Mouse (Mus musculus) intestine, embryonic 15.5 days (tissue): Measurements from ENCODE around the gene Ucn2. TPM values are rescaled to one million over a fixed set of nuclear protein-coding genes. Genes with fewer than 3 reads are reported as not detected.

ENCODE experiments used
- ATAC-seq: fragments of 200-750 bp; cut with Nextera tagmentation; 2 replicates; pipeline ENCODE4 v1.8.0; 2017; ENCODE audit warnings: moderate TSS enrichment, moderate library complexity
- H3K27ac ChIP-seq: fragments of 300-500 bp; sonication (generic); 2 replicates; pipeline ENCODE4 v1.5.1; 2015; ENCODE audit warnings: mild to moderate bottlenecking, inconsistent platforms
- H3K27me3 ChIP-seq: fragments of 300-500 bp; sonication (generic); replicated peaks from 2 replicates; pipeline ENCODE4 v1.6.1; 2015; ENCODE audit warnings: inconsistent platforms
- H3K36me3 ChIP-seq: fragments of 300-500 bp; sonication (generic); 2 replicates; pipeline ENCODE4 v1.6.1; 2015; ENCODE audit warnings: inconsistent platforms
- H3K4me1 ChIP-seq: fragments of 300-500 bp; sonication (generic); replicated peaks from 2 replicates; pipeline ENCODE4 v1.6.1; 2015; ENCODE audit warnings: inconsistent platforms
- H3K4me2 ChIP-seq: fragments of 300-500 bp; sonication (generic); replicated peaks from 2 replicates; pipeline ENCODE4 v1.6.1; 2015; ENCODE audit warnings: mild to moderate bottlenecking, inconsistent platforms
- H3K4me3 ChIP-seq: fragments of 300-500 bp; sonication (generic); replicated peaks from 2 replicates; pipeline ENCODE4 v1.5.1; 2015; ENCODE audit warnings: inconsistent platforms
- H3K9ac ChIP-seq: fragments of 300-500 bp; sonication (generic); 2 replicates; pipeline ENCODE4 v1.6.1; 2015; ENCODE audit warnings: inconsistent platforms
- H3K9me3 ChIP-seq: fragments of 300-500 bp; sonication (generic); 2 replicates; pipeline ENCODE4 v1.6.1; 2016; ENCODE audit warnings: inconsistent platforms
- WGBS: fragments of 180-500 bp; shearing (Covaris S2); methylation state at CpG from one replicate; pipeline ENCODE4 v1.1.7; 2015; 5-methylcytosine and 5-hydroxymethylcytosine counted together
- polyA plus RNA-seq: library from polyadenylated mRNA; unstranded; fragments of >200 nt; fragmentation: Nextera tagmentation; extraction: Ambion mirVana; gene quantifications from 2 replicates; pipeline ENCODE4 v1.2.1, GENCODE M21; 2015

Ucn2 gene
- polyA plus RNA-seq, 1 experiment from 2014 or later: not detected

DNA sequence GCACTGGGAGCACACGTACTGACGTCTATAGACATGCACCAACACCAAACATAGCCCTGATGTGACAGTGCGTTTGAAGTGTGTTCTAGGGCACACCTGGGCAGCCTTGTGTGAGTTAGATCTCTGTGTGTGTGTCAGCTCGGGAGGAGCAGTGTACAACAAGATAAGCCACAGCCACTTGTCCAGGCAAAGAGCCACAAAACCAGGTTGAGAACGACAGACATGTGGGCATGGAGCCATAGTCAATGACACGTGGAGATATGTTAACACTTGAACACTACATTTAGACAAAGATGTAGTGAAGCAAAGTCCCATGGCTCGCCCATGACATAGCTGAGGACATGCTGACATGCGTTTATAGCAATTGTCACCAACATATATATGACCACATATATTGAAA lies 15.2 kb upstream of the Ucn2 start:
- Histone ChIP-seq H3K4me3 (no peak overlapping the region), H3K9ac (no peak overlapping the region), H3K27me3 (no peaks in the 10 kb centered on the region), H3K4me1 (no peaks in the 10 kb centered on the region), H3K9me3 (no peaks in the 10 kb centered on the region), H3K27ac (no peak overlapping the region), H3K36me3 (no peaks in the 10 kb centered on the region), H3K4me2 (no peak overlapping the region)
- no peak for ATAC-seq
- WGBS: 89% methylated on average over 8 of the region's 8 CpGs

GRCm38 (mm10) chr9:108976483-108976882 lies 9.3 kb upstream of the Ucn2 start:
- H3K9me3 ChIP-seq: no peaks in the 10 kb centered on the region
- ATAC-seq: no peak
- no peaks in the 10 kb centered on the region for H3K36me3 ChIP-seq
- H3K9ac ChIP-seq: no peak overlapping the region
- H3K4me3 ChIP-seq: no peak overlapping the region
- no peaks in the 10 kb centered on the region for H3K4me1 ChIP-seq
- no peak overlapping the region for H3K27ac ChIP-seq
- H3K4me2 ChIP-seq: no peak overlapping the region
- WGBS: 82% methylated on average over 9 of the region's 9 CpGs
- H3K27me3 ChIP-seq: no peaks in the 10 kb centered on the region

GRCm38 (mm10) chr9:108977966-108978365 lies 7.8 kb upstream of the Ucn2 start:
- Histone ChIP-seq H3K9me3 (no peaks in the 10 kb centered on the region), H3K9ac (no peak overlapping the region), H3K4me2 (no peak overlapping the region), H3K4me3 (no peak overlapping the region), H3K27ac (no peak overlapping the region), H3K27me3 (no peaks in the 10 kb centered on the region), H3K36me3 (no peaks in the 10 kb centered on the region), H3K4me1 (no peaks in the 10 kb centered on the region)
- 72% methylated on average over 7 of the region's 7 CpGs for WGBS
- ATAC-seq: no peak

DNA sequence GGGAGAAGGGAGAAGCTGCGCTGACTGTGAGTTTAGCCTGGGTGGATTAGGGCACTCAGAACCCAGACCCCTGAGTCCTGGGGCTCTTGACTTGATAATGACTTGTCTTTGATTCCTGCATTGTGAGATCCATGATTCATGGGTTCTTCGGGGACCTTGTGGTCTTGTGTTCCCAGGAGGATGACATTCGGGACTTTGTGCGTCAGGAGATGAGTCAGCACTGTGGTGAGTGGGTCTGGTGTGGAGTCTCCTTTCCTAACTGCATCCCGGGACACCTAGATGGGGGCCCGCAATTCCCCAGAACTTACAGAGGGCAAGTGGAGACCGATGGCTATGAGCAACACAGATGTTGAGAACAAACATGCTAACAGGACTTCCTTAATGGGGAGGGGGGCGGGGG lies 3.3 kb upstream of the Ucn2 start:
- H3K36me3 ChIP-seq: no peaks in the 10 kb centered on the region
- H3K9ac ChIP-seq: no peak overlapping the region
- no peaks in the 10 kb centered on the region for H3K9me3 ChIP-seq
- H3K4me1 ChIP-seq: 0 out of 2 replicates have a peak, but pooled peaks cover 2% of the 10 kb centered on the region
- H3K27me3 ChIP-seq: no peaks in the 10 kb centered on the region
- 77% methylated on average over 8 of the region's 8 CpGs for WGBS
- H3K4me2 ChIP-seq: no peak overlapping the region
- ATAC-seq: no peak
- H3K4me3 ChIP-seq: no peak overlapping the region
- no peak overlapping the region for H3K27ac ChIP-seq

GRCm38 (mm10) chr9:108983209-108983608 lies 2.6 kb upstream of the Ucn2 start:
- Histone ChIP-seq H3K4me1 (peaks cover 9% of the 10 kb centered on the region), H3K4me2 (no peak overlapping the region), H3K36me3 (no peaks in the 10 kb centered on the region), H3K9ac (no peak overlapping the region), H3K9me3 (no peaks in the 10 kb centered on the region), H3K27ac (no peak overlapping the region), H3K4me3 (no peak overlapping the region), H3K27me3 (no peaks in the 10 kb centered on the region)
- WGBS: 71% methylated on average over 9 of the region's 9 CpGs
- no peak for ATAC-seq

- 18% methylated on average over 15 of the region's 15 CpGs for WGBS
- peak overlapping the region; percentile 57 for H3K4me2 ChIP-seq
- no peak overlapping the region for H3K9ac ChIP-seq
- peaks cover 39% of the 10 kb centered on the region for H3K4me1 ChIP-seq
- no peak overlapping the region for H3K27ac ChIP-seq
- no peak for ATAC-seq
- no peaks in the 10 kb centered on the region for H3K27me3 ChIP-seq
- H3K36me3 ChIP-seq: no peaks in the 10 kb centered on the region
- H3K9me3 ChIP-seq: no peaks in the 10 kb centered on the region
- no peak overlapping the region; the same call in 1 of the 2 replicates for H3K4me3 ChIP-seq
Measured at GRCm38 (mm10) chr9:108987704-108988350, 2.0 kb downstream of the Ucn2 start.

GRCm38 (mm10) chr9:108989802-108990461 lies 4.1 kb downstream of the Ucn2 start:
- Histone ChIP-seq H3K9ac (no peak overlapping the region), H3K4me2 (peak overlapping the region; percentile 19; the same call in 1 of the 2 replicates), H3K36me3 (no peaks in the 10 kb centered on the region), H3K9me3 (no peaks in the 10 kb centered on the region), H3K27me3 (no peaks in the 10 kb centered on the region), H3K4me3 (no peak overlapping the region), H3K27ac (peak overlapping the region; percentile 54), H3K4me1 (peaks cover 42% of the 10 kb centered on the region)
- 63% methylated on average over 4 of the region's 4 CpGs for WGBS
- no peak for ATAC-seq

DNA sequence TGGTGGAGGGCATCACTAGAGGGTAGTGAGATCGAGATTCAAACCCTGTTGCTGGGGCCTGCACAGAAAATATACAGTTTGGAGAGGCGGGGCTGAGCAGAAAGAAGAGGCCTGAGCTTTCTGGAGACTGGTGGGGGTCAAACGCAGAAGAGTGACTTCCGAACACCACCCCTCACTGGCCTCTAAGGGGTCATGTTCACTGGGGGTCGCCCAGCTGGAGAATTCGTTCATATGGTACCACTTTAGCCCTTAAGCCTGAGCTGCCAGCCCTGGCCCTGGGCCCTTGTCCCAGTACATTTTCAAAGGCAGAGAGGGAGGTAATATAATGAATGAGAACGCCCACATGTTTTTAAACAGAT lies 4.6 kb downstream of the Ucn2 start:
- WGBS: 79% methylated on average over 7 of the region's 7 CpGs

GRCm38 (mm10) chr9:108991428-108992084 lies 5.7 kb downstream of the Ucn2 start, which contains the start of gene Pfkfb4:
Gene Pfkfb4, plus strand, starts transcription at chr9:108991778.
- peak; percentile 94 for ATAC-seq
- H3K36me3 ChIP-seq: no peaks in the 10 kb centered on the region
- WGBS: 1% methylated on average over 31 of the region's 31 CpGs
- peaks cover 47% of the 10 kb centered on the region for H3K4me1 ChIP-seq
- peak within 1 kb of the TSS; percentile 90 for H3K27ac ChIP-seq
- no peaks in the 10 kb centered on the region for H3K27me3 ChIP-seq
- no peaks in the 10 kb centered on the region for H3K9me3 ChIP-seq
- H3K4me2 ChIP-seq: peak within 1 kb of the TSS; percentile 89
- H3K9ac ChIP-seq: peak within 1 kb of the TSS; percentile 64
- H3K4me3 ChIP-seq: peak within 1 kb of the TSS; percentile 56

More for the DNA sequence above, 4.6 kb downstream of the Ucn2 start:
- Histone ChIP-seq H3K4me2 (no peak overlapping the region; the same call in 1 of the 2 replicates), H3K9ac (no peak overlapping the region), H3K9me3 (no peaks in the 10 kb centered on the region), H3K4me1 (peaks cover 45% of the 10 kb centered on the region), H3K36me3 (no peaks in the 10 kb centered on the region), H3K27ac (peak overlapping the region; percentile 54), H3K27me3 (no peaks in the 10 kb centered on the region), H3K4me3 (no peak overlapping the region)
- ATAC-seq: no peak

- Histone ChIP-seq H3K27ac (peak overlapping the region; percentile 52; the same call in 1 of the 2 replicates), H3K4me1 (peaks cover 49% of the 10 kb centered on the region), H3K27me3 (no peaks in the 10 kb centered on the region), H3K9me3 (no peaks in the 10 kb centered on the region), H3K4me2 (peak overlapping the region; percentile 89), H3K4me3 (peak overlapping the region; percentile 56), H3K9ac (peak overlapping the region; percentile 64), H3K36me3 (no peaks in the 10 kb centered on the region)
- ATAC-seq: no peak
- 8% methylated on average over 18 of the region's 18 CpGs for WGBS
Measured at GRCm38 (mm10) chr9:108992085-108992469, 6.3 kb downstream of the Ucn2 start.

GRCm38 (mm10) chr9:108992620-108993361 lies 7.0 kb downstream of the Ucn2 start:
- H3K27ac ChIP-seq: no peak overlapping the region
- peak overlapping the region; percentile 89 for H3K4me2 ChIP-seq
- peaks cover 44% of the 10 kb centered on the region for H3K4me1 ChIP-seq
- H3K4me3 ChIP-seq: peak overlapping the region; percentile 56; the same call in 1 of the 2 replicates
- WGBS: 74% methylated on average over 9 of the region's 9 CpGs
- no peak for ATAC-seq
- no peaks in the 10 kb centered on the region for H3K27me3 ChIP-seq
- no peaks in the 10 kb centered on the region for H3K9me3 ChIP-seq
- no peaks in the 10 kb centered on the region for H3K36me3 ChIP-seq
- H3K9ac ChIP-seq: no peak overlapping the region

GRCm38 (mm10) chr9:108996411-108996810 lies 10.6 kb downstream of the Ucn2 start:
- H3K4me3 ChIP-seq: no peak overlapping the region
- WGBS: 59% methylated on average over 9 of the region's 9 CpGs
- no peaks in the 10 kb centered on the region for H3K9me3 ChIP-seq
- H3K36me3 ChIP-seq: no peaks in the 10 kb centered on the region
- H3K4me1 ChIP-seq: peaks cover 15% of the 10 kb centered on the region
- ATAC-seq: no peak
- 0 out of 2 replicates have a peak overlapping the region, but pooled peaks have one; percentile 11 for H3K4me2 ChIP-seq
- no peaks in the 10 kb centered on the region for H3K27me3 ChIP-seq
- H3K27ac ChIP-seq: peak overlapping the region; percentile 82
- H3K9ac ChIP-seq: 0 out of 2 replicates have a peak overlapping the region, but pooled peaks have one; percentile 3
